Mouse (Mus musculus) layer of hippocampus, adult 2 months (tissue): Measurements from ENCODE around the gene Dtnbp1. TPM values are rescaled to one million over a fixed set of nuclear protein-coding genes. Genes with fewer than 3 reads are reported as not detected.

ENCODE experiments used
- DNase-seq, 2 experiments: peaks; one replicate each; pipeline ENCODE4 v3.0.0; 2022; ENCODE audit warnings: low spot score in 2 of 2
- H3K27ac ChIP-seq: fragments of 200-600 bp; 2 replicates; pipeline ENCODE4 v1.8.1; 2022
- H3K4me3 ChIP-seq: fragments of 200-600 bp; 2 replicates; pipeline ENCODE4 v1.8.1; 2022; ENCODE audit warnings: mild to moderate bottlenecking
- CTCF ChIP-seq: fragments of 200-600 bp; conservative IDR thresholded peaks from 2 replicates; pipeline ENCODE4 v1.8.1; 2022; ENCODE audit warnings: antibody characterized with exemption, mild to moderate bottlenecking, moderate library complexity
- total RNA-seq, 2 experiments: library from RNA; stranded (reverse); gene quantifications; 2 replicates each; pipeline ENCODE4 v1.2.3; 2021

Gene Dtnbp1
- total RNA-seq, 2 experiments from 2014 or later, result 71.7 to 80.3 TPM

DNA sequence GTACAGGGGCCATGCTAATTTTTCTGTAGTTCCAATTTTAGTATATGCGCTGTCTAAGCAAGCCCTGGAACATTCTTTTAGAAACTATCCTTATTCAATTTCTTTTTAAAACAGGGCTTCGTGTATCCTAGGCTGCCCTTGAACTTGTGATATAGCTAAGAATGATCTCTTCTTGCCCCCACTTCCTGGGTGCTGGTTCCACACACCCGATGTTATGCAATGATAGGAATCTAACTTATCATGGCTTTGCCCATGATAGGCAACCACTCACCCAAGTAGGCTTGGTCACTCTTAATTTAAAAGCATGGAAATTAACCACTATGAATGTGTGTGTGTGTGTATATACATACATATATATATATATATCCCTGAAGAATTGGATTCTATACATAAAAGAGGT lies 24.3 kb upstream of the Dtnbp1 start:
- DNase-seq, result no peak
- H3K4me3 ChIP-seq, result no peak overlapping the region
- no peak overlapping the region for H3K27ac ChIP-seq
- TF ChIP-seq CTCF, result no peak

DNA sequence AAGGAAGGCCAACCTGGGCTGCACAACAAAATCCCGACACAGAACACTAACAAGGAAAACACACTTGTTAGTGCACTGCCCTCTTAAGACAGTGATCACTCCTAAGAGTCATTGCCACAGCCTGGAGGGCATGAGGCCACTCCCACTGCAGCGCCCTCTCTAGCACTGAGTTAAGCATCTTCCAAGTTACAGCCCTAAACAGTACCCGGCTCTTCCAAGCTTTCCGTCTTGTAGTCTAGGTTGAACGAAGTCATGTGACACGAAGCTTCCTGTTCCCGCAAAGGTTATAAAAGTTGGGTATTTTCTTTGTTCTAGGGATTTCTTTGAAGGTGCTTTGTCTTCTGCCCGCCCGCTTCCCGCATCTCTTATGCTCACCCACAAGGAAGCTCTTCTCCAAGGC lies 22.9 kb upstream of the Dtnbp1 start:
- H3K27ac ChIP-seq, result no peak overlapping the region
- no peak for DNase-seq
- no peak for TF ChIP-seq CTCF
- H3K4me3 ChIP-seq, result no peak overlapping the region

DNA sequence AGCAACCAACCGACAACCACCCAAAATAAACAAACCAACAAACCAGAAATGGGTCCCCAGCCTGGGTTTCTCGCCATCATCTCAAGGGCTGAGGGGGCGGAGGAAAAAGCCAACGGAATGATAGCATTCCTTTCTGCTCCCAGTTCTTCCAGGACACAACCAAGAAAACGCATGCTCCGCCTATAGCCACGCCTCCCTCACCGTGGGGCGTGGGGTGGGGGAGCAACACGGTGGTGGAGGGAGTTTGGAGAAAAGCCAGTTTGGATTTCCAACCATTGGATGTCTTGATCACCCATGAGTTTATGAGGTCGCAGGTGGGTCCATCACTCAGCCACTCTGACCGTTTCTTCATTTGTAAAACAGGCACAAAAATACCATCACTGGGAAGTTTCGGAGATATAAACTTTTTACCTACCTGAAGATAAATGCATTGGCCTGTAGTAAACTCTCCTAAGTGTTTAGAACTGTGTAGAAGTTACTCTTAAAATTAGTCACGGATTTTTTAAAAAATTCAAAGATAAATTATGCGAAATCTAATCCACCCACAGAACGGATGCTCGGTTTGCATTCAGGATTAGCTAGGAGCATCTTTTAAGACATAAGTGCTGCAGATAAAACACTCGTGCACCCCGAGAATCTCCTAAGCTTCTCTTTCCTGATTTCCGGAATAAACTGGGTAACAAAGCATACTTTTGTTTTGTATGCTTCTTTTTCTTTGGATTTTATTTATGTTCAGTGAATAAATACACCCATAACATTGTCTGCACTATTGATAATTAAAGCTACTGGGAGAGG lies 21.6 kb upstream of the Dtnbp1 start:
- TF ChIP-seq CTCF, result no peak
- peak in 1 of 2 experiments; percentile 37 for DNase-seq
- no peak overlapping the region for H3K4me3 ChIP-seq

DNA sequence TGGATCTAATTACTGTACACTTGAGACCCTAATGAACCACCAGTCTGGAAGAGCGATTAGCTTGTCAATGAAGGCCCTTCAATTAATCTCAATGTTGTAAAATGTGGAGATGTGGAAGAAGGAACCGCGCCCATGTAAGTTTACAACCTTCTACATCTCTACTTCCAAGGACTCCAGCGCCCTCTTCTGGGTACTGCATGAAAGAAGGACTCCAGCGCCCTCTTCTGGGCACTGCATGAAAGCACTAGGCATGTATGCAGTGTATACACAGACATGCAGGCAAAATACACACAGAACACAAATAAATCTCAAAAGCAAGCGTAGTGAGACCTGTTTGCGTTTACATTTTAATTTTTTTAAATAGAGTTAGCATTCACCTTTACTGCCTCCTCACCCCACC lies 6.2 kb upstream of the Dtnbp1 start:
- TF ChIP-seq CTCF, result peak; percentile 68
- Histone ChIP-seq H3K4me3 (no peak overlapping the region), H3K27ac (no peak overlapping the region)
- no peak for DNase-seq

More for the DNA sequence above, 21.6 kb upstream of the Dtnbp1 start:
- peak overlapping the region; percentile 46; the same call in 1 of the 2 replicates for H3K27ac ChIP-seq

DNA sequence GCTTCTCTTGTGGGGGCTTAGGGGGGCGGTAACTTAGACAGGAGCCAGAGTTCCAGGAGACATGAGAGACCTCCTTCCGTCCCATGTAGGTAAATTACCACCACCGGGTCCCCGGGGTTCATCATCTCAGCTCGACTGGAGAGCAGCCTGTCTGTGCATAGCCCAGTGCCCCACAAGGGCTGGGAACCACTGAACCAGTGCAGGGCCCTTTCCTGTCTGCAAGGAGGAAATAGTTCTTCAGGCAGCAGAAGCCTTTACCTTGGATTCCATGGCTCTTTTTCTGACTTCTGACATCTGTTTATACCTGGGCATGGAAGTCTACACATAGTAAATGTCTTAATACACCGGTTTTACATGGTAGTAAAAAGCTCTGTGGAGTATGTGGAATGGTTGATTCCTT lies 5.8 kb upstream of the Dtnbp1 start:
- DNase-seq, result no peak
- TF ChIP-seq CTCF, result no peak
- no peak overlapping the region for H3K27ac ChIP-seq
- H3K4me3 ChIP-seq, result no peak overlapping the region

DNA sequence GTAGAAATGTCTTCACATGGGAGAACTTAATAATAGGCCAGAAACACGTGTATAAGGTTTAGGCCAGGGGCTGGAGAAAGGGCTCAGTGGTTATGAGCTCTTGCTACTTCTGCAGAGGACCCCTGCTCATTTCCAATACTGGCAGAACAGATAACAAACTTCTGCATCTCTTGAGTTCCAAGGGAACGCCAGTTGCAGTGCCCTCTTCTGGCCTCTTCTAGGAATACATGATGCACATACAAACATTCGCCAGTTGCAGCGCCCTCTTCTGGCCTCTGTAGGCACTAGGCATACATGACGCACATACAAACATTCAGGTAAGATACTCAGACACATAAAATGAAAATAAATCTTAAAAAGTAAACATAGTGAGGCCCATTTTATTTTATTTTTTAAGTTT lies 4.5 kb upstream of the Dtnbp1 start:
- Histone ChIP-seq H3K27ac (no peak overlapping the region), H3K4me3 (no peak overlapping the region)
- DNase-seq, result no peak
- peak; percentile 63 for TF ChIP-seq CTCF

DNA sequence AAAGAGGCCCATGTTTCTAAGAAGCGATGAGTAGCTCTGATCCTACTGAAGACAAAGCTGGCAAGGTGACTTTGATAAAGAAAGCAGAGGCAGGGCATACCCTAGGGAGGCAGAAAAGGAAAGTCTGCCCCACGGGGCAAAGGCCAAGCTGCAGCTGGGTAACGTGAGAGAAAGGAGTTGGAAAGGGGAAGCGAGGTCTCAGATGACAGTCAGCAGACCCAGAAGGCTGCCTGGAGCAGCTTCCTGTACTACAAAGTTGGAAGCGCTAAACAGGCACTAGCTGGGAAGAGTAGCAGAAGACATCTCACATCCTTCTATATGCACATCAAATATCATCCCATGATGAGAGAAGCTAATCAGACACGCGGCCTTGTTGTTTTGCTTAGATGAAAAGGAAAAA lies 3.9 kb upstream of the Dtnbp1 start:
- Histone ChIP-seq H3K4me3 (no peak overlapping the region), H3K27ac (no peak overlapping the region)
- no peak for DNase-seq
- TF ChIP-seq CTCF, result no peak

DNA sequence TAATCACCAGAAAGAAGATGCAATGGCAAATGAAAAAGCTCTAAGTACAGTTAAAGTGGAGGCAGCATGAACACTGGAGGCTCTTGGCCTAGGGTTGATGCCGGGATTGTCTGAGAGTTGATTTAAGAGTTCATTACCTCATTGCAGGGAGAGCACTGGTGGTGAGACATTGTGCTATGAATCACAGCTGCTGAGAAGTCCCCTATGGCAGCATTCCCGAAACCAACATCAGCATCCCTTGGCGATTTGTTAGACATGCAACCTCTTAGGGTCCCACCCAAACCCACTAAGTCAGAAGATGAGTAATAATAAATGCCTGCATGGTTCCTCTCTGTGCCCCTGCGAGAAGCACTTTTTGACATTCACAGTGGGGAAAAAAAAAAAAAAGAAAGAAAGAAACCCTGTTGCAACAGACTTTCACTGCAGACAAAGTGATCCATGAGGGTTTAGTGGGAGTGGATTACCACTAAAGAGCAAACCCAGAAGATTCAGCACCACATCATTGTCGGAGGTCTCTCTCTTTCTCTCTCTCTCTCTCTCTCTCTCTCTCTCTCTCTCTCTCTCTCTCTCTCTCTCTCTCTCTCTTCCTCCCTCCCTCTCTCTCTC lies 3.1 kb upstream of the Dtnbp1 start:
- H3K27ac ChIP-seq, result no peak overlapping the region
- DNase-seq, result no peak
- no peak for TF ChIP-seq CTCF
- H3K4me3 ChIP-seq, result no peak overlapping the region

DNA sequence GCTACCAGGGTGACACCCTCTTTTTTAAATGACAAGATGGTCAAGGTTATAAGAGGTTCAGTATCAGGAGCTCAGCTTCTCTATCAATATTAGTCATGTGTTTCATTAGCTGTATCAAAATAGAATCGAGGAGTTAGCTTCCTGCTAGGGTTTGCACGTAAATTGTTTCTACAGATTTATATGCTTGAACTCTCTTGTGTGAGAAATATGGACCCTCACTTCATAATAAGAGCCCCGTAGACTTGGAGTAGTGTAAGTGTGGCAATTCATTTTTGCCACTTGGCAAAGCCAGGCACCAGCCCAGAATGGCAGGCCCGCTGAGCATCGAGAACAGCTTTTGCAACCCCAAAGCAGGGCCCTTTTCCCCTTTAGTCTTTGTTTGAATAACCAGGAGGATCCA lies 1.1 kb upstream of the Dtnbp1 start:
- no peak for TF ChIP-seq CTCF
- no peak for DNase-seq
- Histone ChIP-seq H3K27ac (no peak overlapping the region), H3K4me3 (no peak overlapping the region)

DNA sequence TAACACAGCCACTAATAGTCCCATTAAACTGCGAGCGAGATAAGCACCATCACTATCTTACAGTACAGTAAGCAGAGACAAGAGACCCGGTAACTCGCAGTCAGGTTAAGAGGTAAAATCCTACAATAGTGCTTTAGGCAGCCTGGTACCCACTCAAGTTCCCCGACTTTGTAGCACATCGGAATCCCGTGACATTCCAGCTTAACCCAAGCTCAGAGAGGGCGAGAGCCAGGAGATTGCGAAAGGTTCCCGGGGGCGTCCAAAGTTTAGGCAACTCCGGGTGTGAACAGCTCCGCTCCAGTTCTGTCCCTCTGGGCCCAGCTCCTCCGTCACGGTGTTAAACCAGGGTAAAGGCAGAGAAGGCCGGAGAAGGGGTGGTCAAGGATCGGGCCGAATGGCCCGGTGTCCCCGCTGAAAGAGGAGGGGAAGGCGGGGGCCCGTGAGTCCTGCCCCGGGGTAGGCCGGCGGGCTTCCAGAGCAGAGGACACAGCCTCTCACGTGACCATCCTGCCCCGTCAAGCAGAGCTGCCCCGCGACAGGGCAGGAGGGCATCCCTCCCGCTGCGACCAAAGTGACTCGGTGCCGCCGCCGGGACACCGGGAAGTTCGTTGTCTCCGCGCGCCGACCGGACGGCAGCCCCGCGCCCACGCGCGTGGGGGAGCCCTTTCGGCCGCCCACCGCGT lies 578 bp downstream of the Dtnbp1 start:
- peak overlapping the region; percentile 93 for H3K27ac ChIP-seq

DNA sequence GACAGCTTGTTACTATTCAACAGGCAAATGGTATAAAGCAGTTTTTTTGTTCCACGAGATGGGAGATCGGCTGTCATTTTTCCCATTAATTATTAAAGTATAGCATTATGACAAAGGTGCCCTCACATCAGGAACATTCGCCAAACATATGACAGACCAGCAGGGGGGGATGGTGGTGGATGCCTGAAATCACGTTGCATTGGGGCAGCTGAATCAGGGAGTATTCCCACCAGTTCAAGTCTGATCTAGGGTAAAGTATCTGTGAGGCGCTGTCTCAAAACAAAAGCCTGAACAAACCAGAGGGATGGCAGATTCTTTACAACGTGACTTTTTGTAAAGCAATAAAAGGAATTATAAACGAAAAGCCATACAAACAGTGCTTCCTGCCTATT lies 1.1 kb downstream of the Dtnbp1 start:
- DNase-seq, result peak; percentile 21 to 27
- H3K4me3 ChIP-seq, result peak overlapping the region; percentile 98
- TF ChIP-seq CTCF, result peak; percentile 68
- peak overlapping the region; percentile 93; the same call in 1 of the 2 replicates for H3K27ac ChIP-seq

More for the DNA sequence above, 578 bp downstream of the Dtnbp1 start:
- peak in 1 of 2 experiments; percentile 36 for DNase-seq
- no peak for TF ChIP-seq CTCF
- H3K4me3 ChIP-seq, result peak overlapping the region; percentile 98

DNA sequence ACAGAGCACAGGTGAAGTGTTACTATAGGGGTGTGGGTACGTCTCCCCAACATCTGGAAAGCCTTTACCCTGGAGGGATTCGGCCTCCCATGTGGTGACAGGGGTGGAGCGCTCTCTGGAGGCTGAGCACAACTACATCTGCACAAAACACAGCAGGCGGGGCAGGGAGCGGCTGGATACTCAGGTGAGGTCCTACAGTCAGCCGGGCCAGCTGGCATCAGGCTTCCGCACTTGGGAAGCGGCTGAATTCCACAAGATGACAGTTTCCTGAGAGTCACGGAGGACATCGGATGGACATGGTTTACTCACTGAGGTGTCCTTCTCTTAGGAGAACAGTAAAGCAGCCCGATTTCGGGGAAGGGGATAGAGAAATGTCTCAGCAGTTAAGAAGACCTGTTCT lies 2.7 kb downstream of the Dtnbp1 start:
- Histone ChIP-seq H3K4me3 (no peak overlapping the region), H3K27ac (no peak overlapping the region)
- TF ChIP-seq CTCF, result no peak
- DNase-seq, result no peak

DNA sequence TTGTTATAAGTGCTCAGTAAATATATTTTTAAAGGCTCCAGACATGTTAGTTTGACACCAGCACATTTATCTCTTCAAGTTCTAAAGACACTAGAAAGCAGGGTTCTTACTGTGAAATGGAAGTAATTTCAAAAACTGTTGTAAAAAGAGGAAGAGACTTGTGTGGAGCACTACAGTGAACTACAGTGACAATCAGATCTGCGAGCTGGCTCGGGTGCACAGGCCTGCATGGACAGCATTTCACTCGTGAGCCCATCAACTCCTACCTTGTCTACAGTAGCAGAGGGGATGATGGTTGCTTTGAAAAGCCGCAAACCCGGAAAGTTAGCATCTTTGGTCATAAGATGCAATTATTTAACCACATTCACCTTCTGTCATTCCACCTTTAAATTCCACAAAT lies 5.6 kb downstream of the Dtnbp1 start:
- H3K4me3 ChIP-seq, result no peak overlapping the region
- DNase-seq, result no peak
- no peak for TF ChIP-seq CTCF
- no peak overlapping the region for H3K27ac ChIP-seq
